Mouse (Mus musculus) v-Abl transformed pro-B cells (cell line): ENCODE data around the gene Polr3b.

ENCODE experiments used
- in situ Hi-C, 2 experiments: fragments of 400-800 bp; cut with MboI; formaldehyde crosslinking; loops; one replicate each; pipeline ENCODE4 v1.15.1; 2025; ENCODE audit not compliant: unreplicated experiment in 2 of 2

Gene Polr3b

GRCm38 (mm10) chr10:84755786-84756203, 133.7 kb downstream of the Polr3b start, which contains the start of gene Rfx4:
Gene Rfx4, plus strand, starts transcription at chr10:84756062.
- in situ Hi-C loops: no loop called here

- in situ Hi-C loops: no loop called here
Observed at GRCm38 (mm10) chr10:84756435-84757095, 134.5 kb downstream of the Polr3b start.

- in situ Hi-C loops: no loop called here
Observed at GRCm38 (mm10) chr10:84757426-84758199, 135.5 kb downstream of the Polr3b start.

GRCm38 (mm10) chr10:84758200-84758468, 136.0 kb downstream of the Polr3b start:
- in situ Hi-C loops: no loop called here

GRCm38 (mm10) chr10:84758483-84759431, 136.7 kb downstream of the Polr3b start:
- in situ Hi-C loops: no loop called here

- in situ Hi-C loops: no loop called here
Observed at GRCm38 (mm10) chr10:84759511-84760117, 137.5 kb downstream of the Polr3b start.

GRCm38 (mm10) chr10:84760118-84761111, 138.3 kb downstream of the Polr3b start:
- in situ Hi-C loops: no loop called here

- in situ Hi-C loops: no loop called here
Observed at GRCm38 (mm10) chr10:84768766-84769165, 146.7 kb downstream of the Polr3b start.

- in situ Hi-C loops: loop anchor here (5.0 kb wide), 3 partner anchors 45 to 130 kb away; no protein-coding TSS in a partner anchor
Observed at GRCm38 (mm10) chr10:84772380-84773130, 150.5 kb downstream of the Polr3b start.

GRCm38 (mm10) chr10:84773889-84774288, 151.8 kb downstream of the Polr3b start:
- in situ Hi-C loops: loop anchor here (5.0 kb wide), 3 partner anchors 43 to 132 kb away; no protein-coding TSS in a partner anchor

- in situ Hi-C loops: loop anchor here (5.0 kb wide), 3 partner anchors 43 to 132 kb away; no protein-coding TSS in a partner anchor
Observed at GRCm38 (mm10) chr10:84774573-84774972, 152.5 kb downstream of the Polr3b start.
